Mouse (Mus musculus) 3134 (cell line): ENCODE measurements around the gene Amh.

Source experiments
- DNase-seq: peaks from one replicate; pipeline ENCODE4 v3.0.0-alpha.2; 2011; ENCODE audit warnings: low spot score; ENCODE audit not compliant: insufficient read length; ENCODE audit errors: extremely low read depth

Gene Amh

DNA sequence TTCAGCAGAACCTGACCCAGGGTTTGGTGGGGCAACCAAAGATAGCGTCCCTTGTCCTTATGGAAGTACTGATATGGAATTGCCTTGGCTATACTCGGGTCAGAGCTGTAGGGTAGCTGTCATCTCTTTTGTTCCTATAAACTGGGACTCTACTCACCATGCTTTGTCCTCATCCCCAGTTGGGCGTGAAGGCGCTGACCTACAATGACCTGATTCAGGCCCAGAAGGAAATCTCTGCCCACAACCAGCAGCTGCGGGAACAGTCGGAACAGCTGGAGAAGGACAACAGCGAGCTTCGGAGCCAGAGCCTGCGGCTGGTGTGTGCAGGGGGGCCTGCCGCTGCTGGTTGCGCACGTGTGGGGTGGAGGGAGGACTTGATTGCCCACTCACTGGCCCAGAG is 20.2 kb upstream of the Amh start:
- no peak for DNase-seq

DNA sequence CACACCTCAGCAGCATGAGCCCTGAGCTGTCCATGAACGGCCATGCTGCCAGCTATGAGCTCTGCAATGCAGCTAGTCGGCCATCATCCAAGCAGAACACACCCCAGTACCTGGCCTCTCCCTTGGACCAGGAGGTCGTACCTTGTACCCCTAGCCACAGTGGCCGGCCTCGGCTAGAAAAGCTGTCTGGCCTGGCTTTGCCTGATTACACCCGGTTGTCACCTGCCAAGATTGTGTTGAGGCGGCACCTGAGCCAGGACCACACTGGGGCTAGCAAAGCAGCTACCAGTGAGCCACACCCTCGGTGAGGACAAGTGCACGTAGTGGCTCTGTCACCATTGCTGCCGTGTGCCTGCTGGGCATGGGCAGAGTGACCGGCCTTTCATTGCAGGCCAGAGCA is 19.1 kb upstream of the Amh start:
- DNase-seq = no peak

DNA sequence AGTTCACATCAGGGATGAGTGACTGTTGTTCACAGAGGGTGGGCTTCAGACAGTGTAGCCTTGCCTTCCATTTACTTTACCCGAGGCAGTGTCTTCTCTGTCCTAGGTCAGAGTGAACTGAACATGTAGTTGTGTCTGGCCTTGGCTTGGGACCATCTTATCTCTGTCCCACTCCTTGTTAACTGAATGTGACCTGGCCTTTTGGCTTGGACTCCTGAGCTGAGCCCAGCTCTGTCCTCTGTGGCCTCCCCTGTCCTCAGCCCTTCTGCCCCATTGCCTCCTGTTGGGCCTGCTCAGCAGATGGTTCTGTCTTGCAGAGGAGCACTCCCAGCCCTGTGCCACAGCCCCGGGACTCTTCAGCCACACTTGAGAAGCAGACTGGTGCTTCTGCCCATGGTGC is 17.5 kb upstream of the Amh start:
- DNase-seq = no peak

DNA sequence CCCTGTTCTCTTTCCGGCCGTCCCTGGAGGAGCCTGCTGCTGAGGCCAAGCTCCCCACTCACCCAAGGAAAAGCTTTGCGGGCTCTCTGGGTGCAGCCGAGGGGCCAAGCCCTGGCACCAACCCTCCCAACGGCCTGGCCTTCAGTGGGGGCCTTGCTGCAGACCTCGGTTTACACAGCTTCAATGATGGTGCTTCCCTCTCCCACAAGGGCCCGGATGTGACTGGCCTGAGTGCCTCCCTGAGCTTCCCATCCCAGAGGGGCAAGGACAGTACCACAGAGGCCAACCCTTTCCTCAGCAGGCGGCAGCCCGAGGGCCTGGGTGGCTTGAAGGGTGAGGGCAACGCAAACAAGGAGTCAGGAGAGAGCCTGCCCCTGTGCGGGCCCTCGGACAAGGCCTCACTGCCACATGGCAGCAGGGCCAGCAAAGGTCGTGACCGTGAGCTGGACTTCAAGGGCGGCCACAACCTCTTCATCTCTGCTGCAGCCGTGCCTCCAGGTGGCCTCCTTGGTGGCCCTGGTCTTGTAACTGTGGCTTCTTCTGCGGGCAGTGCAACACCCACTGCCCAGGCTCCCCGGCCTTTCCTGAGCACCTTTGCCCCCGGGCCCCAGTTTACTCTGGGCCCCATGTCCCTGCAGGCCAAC is 14.2 kb upstream of the Amh start:
- DNase-seq = no peak

DNA sequence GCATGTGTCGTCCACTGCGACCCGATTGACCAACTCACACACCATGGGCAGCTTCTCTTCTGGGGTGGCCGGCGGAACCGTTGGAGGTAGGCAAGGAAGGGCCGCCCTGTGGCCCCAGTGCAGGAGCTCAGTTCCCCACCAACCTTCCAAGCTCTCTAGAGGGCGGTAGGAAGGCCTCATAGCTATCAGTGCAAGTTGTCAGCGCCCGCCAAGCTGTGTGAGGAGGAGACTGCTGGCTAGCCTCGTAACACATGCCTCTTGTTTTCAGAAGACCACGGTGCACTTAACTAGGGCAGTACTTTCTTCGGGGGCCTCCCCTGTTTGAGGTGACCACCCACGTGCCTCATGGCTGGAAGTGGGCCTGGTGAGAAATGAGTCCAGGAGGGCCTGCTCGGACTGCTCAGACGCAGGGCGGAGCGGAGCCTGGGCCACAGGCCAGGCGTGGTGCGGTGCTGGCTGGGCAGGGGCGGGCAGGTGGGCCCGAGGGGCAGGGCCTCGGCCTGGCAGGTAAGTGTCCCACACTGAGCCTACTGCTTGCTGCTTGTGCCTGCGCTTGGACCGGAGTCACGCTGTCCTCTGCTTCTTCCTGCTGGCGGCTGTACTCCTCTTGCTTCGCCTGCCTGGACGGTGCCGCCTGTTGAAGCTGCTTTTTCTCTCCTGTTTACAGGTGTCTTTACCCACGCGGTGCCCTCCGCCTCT is 13.4 kb upstream of the Amh start:
- peak; percentile 35 for DNase-seq

DNA sequence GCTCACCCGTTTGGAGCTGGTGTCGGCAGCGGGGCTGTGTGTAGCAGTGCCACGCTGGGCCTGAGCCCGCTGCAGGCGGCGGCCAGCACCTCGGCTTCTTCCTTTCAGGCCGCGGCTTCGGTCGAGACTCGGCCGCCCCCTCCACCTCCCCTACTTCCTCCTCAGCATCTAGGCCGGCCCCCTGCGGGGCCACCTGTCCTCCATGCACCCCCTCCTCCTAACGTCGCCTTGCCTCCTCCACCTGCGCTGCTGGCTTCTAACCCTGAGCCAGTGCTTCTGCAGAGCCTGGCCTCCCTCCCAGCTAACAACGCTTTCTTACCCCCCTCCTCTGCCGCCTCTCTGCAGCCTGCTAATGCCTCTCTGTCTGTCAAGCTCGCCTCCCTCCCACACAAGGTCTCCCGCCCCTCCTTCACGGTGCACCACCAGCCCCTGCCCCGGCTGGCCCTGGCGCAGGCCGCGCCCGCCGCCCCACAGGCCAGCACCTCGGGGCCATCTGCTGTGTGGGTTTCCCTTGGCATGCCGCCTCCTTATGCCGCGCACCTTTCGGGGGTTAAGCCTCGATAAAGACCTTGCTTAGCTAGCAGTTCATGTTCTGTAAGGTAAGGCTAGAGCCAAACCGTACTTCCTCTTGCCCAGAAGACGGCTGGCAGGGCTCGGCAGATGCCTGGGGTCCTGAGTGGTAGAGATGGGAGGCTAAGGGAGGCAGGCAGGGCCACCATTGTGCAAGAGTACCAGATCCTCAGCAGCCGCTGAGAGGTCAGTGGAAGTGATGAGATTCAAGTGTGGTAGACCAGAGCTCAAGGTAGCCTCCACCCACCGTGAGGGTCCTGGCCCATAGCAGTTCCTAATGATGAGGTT is 12.6 kb upstream of the Amh start:
- no peak for DNase-seq

DNA sequence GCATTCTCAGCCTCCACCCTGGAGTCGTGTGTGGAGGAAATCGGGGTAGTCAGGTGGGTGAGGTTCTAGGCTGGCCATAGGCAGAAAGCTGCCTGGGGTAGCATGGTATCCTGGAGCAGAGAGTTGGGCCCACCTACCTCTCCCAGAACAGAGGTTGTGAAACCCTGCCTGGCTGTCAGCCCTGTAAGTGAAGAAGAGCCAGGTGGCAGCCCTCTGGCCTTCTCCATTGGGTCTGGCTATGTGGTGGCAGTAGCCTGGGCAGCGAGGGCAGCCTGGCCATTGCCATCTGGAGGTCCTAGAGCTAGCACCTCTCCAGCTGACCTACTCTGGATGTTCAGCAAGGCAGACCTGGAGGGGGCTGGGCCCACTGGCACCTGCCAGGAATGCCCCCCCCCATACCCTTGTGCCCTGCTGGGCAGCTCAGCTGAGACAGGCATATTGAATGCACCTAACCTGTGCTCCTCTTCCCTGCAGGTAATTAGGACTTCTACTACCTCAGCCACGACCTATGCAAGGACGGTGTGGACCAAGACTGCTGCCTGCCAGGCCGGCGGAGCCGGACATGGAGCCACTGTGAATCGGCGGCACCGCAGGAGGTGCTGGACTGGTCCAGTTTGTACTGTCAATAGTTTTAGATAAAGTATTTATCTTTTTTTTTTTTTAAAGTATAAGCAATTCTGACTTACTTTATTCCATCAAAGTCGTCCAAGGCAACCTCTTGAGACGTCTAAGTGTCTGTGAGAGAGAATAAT is 11.8 kb upstream of the Amh start:
- DNase-seq = peak; percentile 30

DNA sequence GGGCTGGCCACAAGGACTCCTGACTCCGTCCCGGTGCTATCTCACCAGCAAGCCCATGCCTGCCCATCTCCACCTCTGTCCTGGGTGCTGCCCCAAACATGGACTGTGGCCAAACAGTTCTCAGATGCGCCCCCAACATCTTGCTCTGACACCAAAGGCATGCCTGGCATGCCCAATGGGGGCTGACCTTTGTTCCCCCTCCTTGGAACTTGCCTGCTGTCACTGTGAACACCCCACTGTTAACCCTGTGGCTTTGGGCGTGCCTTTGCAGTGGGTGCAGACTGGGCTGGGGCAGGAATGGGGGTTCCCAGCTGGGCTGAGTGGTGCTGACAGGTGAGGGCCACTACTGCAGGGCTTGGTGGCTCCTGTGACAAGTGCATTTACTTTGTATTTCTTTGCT is 11.2 kb upstream of the Amh start:
- DNase-seq = peak; percentile 30

DNA sequence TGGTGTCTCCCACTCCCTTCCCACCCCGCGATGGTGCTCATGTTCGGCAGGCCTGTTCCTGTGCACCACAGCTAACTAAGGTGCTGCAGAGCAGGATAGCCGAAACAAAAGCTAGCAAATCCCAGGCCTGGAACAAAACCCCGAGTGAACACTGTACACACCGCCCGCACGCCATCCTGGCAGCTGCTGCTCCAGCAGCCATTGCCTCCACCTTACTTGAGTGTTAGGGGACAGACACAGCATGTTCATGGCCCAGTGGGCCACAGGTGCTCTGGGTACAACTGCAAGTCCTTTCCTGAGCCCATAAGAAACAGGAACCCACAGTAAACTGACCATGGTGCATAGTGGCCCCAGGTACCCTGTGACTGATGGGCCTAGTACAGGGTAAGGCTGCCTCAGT is 10.3 kb upstream of the Amh start:
- DNase-seq = no peak

DNA sequence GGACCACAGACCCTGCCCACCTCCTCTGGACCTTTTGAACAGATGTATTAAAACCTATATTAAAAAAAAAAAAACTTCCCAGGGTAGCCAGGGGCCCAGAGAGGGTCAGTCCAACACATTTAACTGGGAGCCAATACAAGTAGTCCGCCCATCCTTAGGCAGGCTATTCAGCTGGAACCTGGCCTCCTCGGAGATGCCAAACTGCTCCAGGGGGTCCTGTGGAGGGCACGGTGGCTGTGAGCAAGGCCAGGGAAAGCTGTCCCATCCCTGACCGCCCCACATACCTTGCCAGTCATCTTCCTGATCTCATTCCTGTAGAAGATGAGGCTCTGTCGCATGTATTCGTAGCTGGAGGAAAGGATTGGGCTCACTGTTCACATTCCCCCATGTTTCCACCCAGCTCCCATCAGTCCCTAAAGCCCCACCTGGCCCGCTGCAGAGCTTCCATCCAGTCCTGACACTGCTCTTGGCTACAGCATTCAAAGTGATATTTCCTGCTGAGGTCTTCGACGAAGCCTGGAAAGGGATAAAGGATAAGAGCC is 8.7 kb upstream of the Amh start:
- DNase-seq = no peak

DNA sequence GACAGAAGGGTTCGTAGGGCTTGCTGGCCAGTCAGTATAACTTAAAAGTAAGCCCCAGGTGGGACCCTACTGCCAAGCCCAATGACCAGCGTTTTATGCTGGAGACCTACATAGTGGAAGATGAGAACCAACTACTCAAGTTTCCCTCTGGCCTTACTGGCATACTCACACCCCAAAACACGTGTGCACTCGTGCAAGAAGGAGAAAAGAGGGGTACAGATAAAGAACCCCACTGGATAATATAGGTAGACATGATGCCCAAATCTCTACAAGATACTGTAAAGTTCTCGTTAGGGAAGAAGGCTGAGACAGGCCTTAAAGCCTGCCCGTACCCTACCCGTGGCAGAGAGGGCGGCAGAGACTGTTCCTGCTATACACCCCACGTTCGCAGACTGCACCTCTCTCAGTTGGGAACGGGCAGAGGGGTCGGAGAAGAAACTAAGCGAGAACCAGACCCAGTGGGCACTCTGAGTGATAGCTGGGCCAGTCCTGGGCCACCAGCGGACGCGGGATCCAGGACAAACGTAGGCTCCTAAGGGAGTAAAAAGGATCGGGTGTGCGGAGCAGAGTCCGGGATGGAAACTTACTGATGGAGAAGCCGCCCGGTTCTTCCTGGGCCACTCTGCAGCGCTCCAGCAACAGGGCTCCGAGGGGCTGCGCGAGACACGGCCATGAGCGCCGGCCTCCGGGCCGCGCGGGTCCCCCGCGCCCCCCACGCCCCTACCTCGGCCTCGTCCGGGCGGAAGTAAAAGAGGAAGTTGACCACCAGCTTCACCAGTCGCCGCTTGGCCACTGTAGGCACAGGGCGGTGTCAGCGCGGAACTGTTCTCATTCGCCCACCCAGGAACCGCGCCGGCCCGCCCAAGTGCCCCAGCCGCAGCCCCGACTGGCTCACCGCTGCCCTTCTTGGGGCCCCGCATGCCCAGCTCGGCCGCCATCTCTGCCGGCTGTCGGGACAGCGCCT is 7.6 kb upstream of the Amh start:
- no peak for DNase-seq

DNA sequence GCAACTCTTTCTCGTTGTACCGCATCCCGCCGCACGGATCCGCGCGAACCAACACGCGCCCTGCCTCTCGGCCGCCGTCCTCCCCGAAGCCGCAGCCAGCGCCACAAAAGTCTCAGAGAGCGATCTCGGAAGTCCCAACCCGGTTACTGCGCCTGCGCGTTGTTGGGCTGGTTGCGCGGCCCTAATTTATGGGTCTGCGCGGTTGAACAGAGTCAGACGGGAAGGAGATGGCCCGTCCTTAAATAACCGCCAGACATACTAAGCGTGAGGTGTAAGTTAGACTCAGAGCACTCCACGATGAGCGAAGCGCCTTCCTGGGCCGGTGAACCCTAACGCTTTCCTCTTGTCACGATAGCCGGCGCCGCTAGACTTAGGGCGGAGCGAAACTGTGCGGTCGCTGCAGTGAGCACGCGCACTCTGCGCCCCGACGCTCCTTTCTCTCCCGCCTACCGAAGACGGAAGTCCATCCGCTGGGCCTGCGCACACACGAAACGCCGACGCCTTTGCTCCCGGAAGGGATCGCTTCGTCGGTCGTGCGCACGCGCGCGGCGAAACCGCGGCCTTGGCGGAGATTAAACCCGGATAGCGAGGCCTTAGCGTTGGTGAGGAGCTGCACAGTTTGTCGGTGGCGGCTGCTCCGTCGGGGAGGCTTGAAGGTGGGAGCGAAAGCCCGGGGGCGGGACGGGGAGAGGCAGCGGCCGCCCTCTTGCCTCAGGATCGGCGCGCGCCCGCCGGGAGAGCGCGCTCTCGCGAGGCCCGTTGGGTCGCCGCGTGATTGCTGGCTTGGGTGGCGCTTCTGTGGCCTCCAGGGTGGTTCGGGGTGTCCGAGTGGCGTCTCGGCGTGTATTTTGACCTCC is 6.7 kb upstream of the Amh start, which contains the start of the genes Sf3a2 and Plekhj1:
Sf3a2 (plus strand) TSS at position 49 of the 857 bp plus-strand sequence.
Plekhj1 (minus strand) TSS at position 477 of the 857 bp plus-strand sequence.
- peak; percentile 98 for DNase-seq

DNA sequence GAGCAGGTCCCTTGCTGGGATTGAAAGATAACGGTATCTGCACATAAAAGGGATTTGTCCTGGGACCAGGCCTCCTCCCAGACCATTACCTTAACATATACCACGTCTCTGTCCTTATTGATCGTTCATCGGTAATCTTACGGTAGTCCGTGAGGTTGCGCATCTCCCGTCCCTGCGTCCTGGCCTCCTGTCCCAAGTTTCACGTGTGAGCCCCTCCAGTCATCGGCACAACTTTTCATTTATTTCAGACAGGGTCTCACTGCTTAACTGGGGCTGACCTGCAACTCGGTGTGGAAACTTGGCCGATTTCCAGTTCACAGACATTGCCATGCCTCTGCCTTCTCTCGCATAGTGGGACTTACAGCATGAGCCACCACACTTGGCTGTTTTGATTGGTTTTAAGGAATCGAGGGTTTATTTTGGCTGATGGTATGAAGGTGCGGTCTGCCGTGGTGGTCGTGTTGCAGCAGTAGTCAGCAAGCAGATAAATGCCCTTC is 5.9 kb upstream of the Amh start:
- DNase-seq = no peak

DNA sequence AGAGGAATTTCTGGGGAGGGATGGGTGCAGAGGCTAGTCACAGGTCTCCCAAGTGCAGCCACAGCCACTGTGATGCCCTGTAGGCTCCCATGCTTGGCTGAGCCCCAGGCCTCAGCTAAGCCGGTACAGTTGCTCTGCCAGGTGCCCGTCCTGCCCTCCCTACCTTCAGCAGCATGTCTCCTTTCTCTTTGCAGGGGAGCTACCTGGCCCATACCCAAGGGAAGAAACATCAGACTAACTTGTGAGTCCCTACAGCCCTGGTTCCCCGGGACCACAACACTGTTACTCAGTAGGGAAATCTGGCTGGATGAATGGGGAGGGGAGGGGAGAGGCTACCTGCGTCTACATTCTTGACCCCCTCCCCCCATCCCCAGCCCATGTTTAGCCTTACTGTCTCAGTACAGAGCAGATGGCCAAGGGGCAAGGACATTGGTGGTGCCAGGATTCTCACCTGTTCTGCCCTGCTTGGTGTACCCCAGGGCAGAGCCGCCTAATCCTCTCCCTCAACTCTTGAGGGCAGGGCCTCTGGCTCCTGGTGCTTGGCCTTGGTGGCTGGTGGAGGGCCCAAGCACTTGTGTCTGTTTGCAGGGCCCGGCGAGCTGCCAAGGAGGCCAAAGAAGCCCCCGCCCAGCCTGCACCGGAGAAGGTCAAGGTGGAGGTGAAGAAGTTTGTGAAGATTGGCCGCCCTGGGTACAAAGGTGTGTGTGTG is 2.7 kb upstream of the Amh start:
- no peak for DNase-seq

DNA sequence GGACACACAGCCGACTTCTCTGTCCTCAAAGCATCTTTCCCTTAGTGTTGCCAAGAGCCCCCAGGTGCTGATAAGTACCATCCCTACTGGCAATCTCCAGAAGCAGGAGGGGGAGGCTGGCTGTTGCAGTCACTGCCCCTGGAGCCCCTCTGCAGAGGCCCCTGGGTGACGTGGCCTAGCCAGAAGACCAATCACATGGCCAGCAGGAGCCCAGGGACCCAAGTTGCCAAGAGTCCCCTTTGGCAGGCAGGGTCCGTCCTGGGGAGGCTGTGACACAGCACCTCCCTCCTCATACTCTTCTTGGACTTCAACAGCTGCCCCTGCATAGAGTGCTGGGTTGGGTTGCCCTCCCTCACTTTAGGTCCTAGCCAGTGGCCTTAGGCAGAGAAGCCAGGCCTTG is 2.0 kb upstream of the Amh start:
- no peak for DNase-seq

DNA sequence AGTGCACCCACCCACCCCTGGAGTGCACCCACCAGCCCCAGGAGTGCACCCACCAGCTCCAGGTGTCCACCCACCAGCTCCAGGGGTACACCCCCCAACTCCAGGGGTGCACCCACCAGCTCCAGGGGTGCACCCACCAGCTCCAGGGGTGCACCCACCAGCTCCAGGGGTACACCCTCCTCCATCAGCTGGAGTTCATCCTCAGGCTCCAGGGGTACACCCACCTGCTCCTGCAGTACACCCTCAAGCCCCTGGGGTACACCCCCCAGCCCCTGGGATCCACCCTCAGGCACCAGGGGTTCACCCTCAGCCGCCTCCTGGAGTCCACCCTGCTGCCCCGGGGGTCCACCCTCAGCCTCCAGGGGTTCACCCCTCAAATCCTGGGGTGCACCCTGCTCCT is 703 bp upstream of the Amh start:
- no peak for DNase-seq

DNA sequence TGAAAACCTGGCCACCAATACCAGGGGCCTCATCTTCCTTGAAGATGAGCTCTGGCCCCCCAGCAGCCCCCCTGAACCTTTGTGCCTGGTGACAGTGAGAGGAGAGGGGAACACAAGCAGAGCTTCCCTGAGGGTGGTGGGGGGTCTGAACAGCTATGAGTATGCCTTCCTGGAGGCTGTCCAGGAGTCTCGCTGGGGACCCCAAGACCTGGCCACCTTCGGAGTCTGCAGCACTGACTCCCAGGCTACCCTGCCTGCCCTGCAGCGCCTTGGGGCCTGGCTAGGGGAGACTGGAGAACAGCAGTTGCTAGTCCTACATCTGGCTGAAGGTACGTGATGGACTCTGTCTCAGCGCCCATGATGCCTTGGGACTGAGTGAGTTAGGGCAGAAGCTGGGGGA is 279 bp downstream of the Amh start:
- no peak for DNase-seq

DNA sequence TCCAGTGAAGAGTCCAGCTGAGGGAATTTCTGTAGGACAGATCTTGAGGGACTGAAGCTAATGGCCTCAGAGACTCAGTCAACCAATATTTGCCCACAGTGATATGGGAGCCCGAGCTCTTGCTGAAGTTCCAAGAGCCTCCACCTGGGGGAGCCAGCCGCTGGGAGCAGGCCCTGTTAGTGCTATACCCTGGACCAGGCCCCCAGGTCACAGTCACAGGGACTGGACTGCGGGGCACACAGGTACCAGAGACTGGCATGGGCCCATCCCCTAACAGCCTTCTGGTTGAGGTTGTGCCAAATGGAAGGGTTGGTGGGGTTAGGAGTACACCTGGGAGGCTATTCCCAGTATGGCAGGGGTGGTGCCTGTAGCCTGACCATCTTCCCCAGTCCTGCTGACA is 882 bp downstream of the Amh start:
- peak; percentile 47 for DNase-seq
